Mouse (Mus musculus) lung, adult 10 weeks (tissue): ENCODE results near the gene Slc44a4. TPM values are rescaled to one million over a fixed set of nuclear protein-coding genes. Genes with fewer than 3 reads are reported as not detected.

Experiments
- polyA plus RNA-seq: library from polyadenylated mRNA; stranded (reverse); fragments of 350-450 nt; fragmentation: Illumina TruSeq; extraction: RNeasy Lipid Tissue Mini Kit (QIAGEN cat#74804); gene quantifications from one replicate; pipeline ENCODE4 v1.2.3, GENCODE M21; 2014; ENCODE audit warnings: low read depth, low replicate concordance; ENCODE audit not compliant: insufficient read depth

The Slc44a4 gene
- 9.2 TPM for polyA plus RNA-seq

GRCm38 (mm10) chr17:34913930-34914665, at the start of gene Slc44a4:
Gene Slc44a4 (plus strand): TSS chr17:34914466.

GRCm38 (mm10) chr17:34879336-34879879, 34.9 kb upstream of the Slc44a4 start, which contains the start of gene Zbtb12:
Gene Zbtb12 (plus strand): TSS chr17:34879483.

GRCm38 (mm10) chr17:34881683-34882310, 32.5 kb upstream of the Slc44a4 start, which contains the start of gene Gm20547:
Gene Gm20547 (minus strand): TSS chr17:34882042.

GRCm38 (mm10) chr17:34898160-34898586, 16.1 kb upstream of the Slc44a4 start, which contains the start of the genes C2 and Ehmt2:
Gene C2 (minus strand): TSS chr17:34898265.
Gene Ehmt2 (plus strand): TSS chr17:34898469.

GRCm38 (mm10) chr17:34931061-34931734, 16.9 kb downstream of the Slc44a4 start, which contains the start of gene Neu1:
Gene Neu1 (plus strand): TSS chr17:34931253.

DNA sequence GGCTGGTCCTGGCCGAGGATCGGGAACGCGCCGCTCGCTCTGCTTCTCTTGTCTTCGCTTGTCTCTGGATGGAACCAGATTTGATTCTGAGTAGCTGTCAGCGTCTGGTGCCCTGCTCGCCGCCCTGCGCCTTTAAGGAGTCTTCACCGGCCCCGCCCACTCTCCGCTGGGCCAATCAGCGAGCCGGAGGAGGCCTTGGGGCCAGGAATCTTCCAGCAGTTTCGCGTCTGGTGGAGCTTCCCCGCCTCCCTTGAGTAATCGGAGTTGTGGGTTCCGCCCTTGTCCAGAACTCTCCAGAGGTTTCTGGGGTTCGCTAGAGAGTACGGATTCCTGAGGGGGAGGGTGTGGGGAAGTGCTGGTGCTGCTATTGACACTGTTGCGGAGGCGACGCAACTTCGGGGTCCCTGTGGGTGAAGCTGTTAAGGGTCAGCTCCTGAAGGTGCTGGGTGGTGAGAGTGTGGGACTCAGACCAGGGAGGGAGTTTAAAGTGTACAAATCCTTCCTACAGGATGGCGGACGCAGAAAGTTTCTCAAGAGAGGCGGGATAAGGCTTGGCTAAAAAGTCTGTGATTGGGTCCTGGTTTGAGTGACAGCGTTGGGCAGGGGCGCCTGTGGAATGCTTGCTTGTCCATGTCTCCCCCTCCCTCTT, 45.0 kb downstream of the Slc44a4 start, which contains the start of gene Hspa1b:
Hspa1b (minus strand) TSS at position 109 of the 649 bp plus-strand sequence.

DNA sequence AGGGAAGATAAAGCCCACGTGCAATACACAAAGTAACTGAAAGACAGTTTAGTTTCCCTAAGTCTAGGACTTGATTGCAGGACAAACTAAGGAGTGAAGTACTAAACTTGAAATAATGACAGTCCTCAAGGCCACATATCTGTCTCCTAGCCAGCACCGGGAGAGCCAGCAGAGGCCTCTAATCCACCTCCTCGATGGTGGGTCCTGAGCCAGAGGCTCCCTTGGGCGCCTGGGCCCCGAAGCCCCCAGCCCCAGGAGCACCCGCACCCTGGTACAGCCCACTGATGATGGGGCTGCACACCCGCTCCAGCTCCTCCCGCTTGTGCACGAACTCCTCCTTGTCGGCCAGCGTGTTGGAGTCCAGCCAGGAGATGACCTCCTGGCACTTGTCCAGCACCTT, 55.6 kb downstream of the Slc44a4 start, which contains the start of gene Gm20481:
Gm20481 (plus strand) TSS at position 91 of the 400 bp plus-strand sequence.

GRCm38 (mm10) chr17:34972069-34972749, 57.9 kb downstream of the Slc44a4 start, which contains the start of the genes Hspa1a and Hspa1l:
Gene Hspa1a (minus strand): TSS chr17:34972156.
Gene Hspa1l (plus strand): TSS chr17:34972703.

Other genes starting within 250 kb of the Slc44a4 start
- 7.5 TPM for gene Tnxb, start 243.9 kb upstream of the Slc44a4 start, polyA plus RNA-seq
- gene C4b, start 170.6 kb upstream of the Slc44a4 start, polyA plus RNA-seq: 122 TPM
- gene Cyp21a1, start 109.9 kb upstream of the Slc44a4 start, polyA plus RNA-seq: not detected
- gene Stk19, start 77.5 kb upstream of the Slc44a4 start, polyA plus RNA-seq: 27.3 TPM
- gene Dxo, start 77.4 kb upstream of the Slc44a4 start, polyA plus RNA-seq: 27.5 TPM
- 19.3 TPM for gene Skiv2l, start 64.3 kb upstream of the Slc44a4 start, polyA plus RNA-seq
- 30.3 TPM for gene Nelfe, start 64.1 kb upstream of the Slc44a4 start, polyA plus RNA-seq
- 38.7 TPM for gene Cfb, start 51.9 kb upstream of the Slc44a4 start, polyA plus RNA-seq
- gene Zbtb12, start 35.0 kb upstream of the Slc44a4 start, polyA plus RNA-seq: 4.5 TPM
- not detected for gene Gm20547, start 32.4 kb upstream of the Slc44a4 start, polyA plus RNA-seq
- 24.6 TPM for gene C2, start 16.2 kb upstream of the Slc44a4 start, polyA plus RNA-seq
- gene Ehmt2, start 16.0 kb upstream of the Slc44a4 start, polyA plus RNA-seq: 39.7 TPM
- 22.0 TPM for gene Neu1, start 16.8 kb downstream of the Slc44a4 start, polyA plus RNA-seq
- 18.0 TPM for gene Hspa1b, start 44.8 kb downstream of the Slc44a4 start, polyA plus RNA-seq
- gene Gm20481, start 55.4 kb downstream of the Slc44a4 start, polyA plus RNA-seq: not detected
- gene Hspa1a, start 57.7 kb downstream of the Slc44a4 start, polyA plus RNA-seq: 15.5 TPM
- 1.2 TPM for gene Hspa1l, start 58.2 kb downstream of the Slc44a4 start, polyA plus RNA-seq
- 34.0 TPM for gene Lsm2, start 67.4 kb downstream of the Slc44a4 start, polyA plus RNA-seq
- gene Vars, start 86.5 kb downstream of the Slc44a4 start, polyA plus RNA-seq: 25.7 TPM
- 0.74 TPM for gene Vwa7, start 102.1 kb downstream of the Slc44a4 start, polyA plus RNA-seq
- gene Sapcd1, start 113.5 kb downstream of the Slc44a4 start, polyA plus RNA-seq: 1.3 TPM
- gene Msh5, start 132.3 kb downstream of the Slc44a4 start, polyA plus RNA-seq: 3.1 TPM
- gene Clic1, start 135.5 kb downstream of the Slc44a4 start, polyA plus RNA-seq: 242 TPM
- gene Ddah2, start 144.6 kb downstream of the Slc44a4 start, polyA plus RNA-seq: 99.2 TPM
- gene Ly6g6c, start 150.9 kb downstream of the Slc44a4 start, polyA plus RNA-seq: 2.4 TPM
- gene Mpig6b, start 151.7 kb downstream of the Slc44a4 start, polyA plus RNA-seq: 0.84 TPM
- gene Ly6g6e, start 162.4 kb downstream of the Slc44a4 start, polyA plus RNA-seq: 1.4 TPM
- gene Ly6g6d, start 163.6 kb downstream of the Slc44a4 start, polyA plus RNA-seq: 13.1 TPM
- not detected for gene Ly6g6f, start 171.1 kb downstream of the Slc44a4 start, polyA plus RNA-seq
- 72.3 TPM for gene Abhd16a, start 174.8 kb downstream of the Slc44a4 start, polyA plus RNA-seq
- gene Ly6g5c, start 193.8 kb downstream of the Slc44a4 start, polyA plus RNA-seq: not detected
- gene Ly6g5b, start 201.0 kb downstream of the Slc44a4 start, polyA plus RNA-seq: 0.55 TPM
- gene Gpank1, start 207.0 kb downstream of the Slc44a4 start, polyA plus RNA-seq: 23.7 TPM
- 116 TPM for gene Csnk2b, start 207.6 kb downstream of the Slc44a4 start, polyA plus RNA-seq
- gene D17H6S53E, start 211.9 kb downstream of the Slc44a4 start, polyA plus RNA-seq: 11.1 TPM
- gene Apom, start 217.6 kb downstream of the Slc44a4 start, polyA plus RNA-seq: not detected
- gene Bag6, start 220.7 kb downstream of the Slc44a4 start, polyA plus RNA-seq: 66.8 TPM